Mouse (Mus musculus) megakaryocyte, embryonic 14.5 days (primary cell): ENCODE data around the gene Gli3. TPM values are rescaled to one million over a fixed set of nuclear protein-coding genes. Genes with fewer than 3 reads are reported as not detected.

Experiments
- H3K27me3 ChIP-seq: replicated peaks from 2 replicates; pipeline ENCODE3; 2012; ENCODE audit warnings: inconsistent platforms
- H3K36me3 ChIP-seq: replicated peaks from 2 replicates; pipeline ENCODE3; 2012; ENCODE audit warnings: low read length, inconsistent platforms, mixed read lengths
- H3K4me1 ChIP-seq: 2 replicates; pipeline ENCODE4 v1.6.1; 2012; ENCODE audit warnings: inconsistent platforms
- H3K4me3 ChIP-seq: replicated peaks from 2 replicates; pipeline ENCODE3; 2012; ENCODE audit warnings: moderate library complexity, mild to moderate bottlenecking, inconsistent platforms
- H3K9me3 ChIP-seq: 2 replicates; pipeline ENCODE4 v1.6.1; 2012; ENCODE audit warnings: inconsistent platforms
- FLI1 ChIP-seq: IDR thresholded peaks from 2 replicates; pipeline ENCODE4 v1.6.1; 2012; ENCODE audit warnings: low read length, inconsistent platforms, mixed read lengths
- GATA1 ChIP-seq: IDR thresholded peaks from 3 replicates; pipeline ENCODE4 v1.6.1; 2012; ENCODE audit warnings: mixed read lengths, low read length, inconsistent platforms, borderline replicate concordance
- polyA plus RNA-seq: library from polyadenylated mRNA; stranded (reverse); fragments of >175 nt; gene quantifications from 2 replicates; pipeline ENCODE4 v1.2.3, GENCODE M21; 2012; ENCODE audit warnings: low replicate concordance; ENCODE audit not compliant: insufficient read depth

Gli3 gene
- polyA plus RNA-seq, 1 experiment = not detected

GRCm38 (mm10) chr13:15546258-15546657 is 83.2 kb downstream of the Gli3 start:
- Histone ChIP-seq H3K9me3 (no peaks in the 10 kb centered on the region), H3K4me3 (no peak overlapping the region)
- TF ChIP-seq FLI1 (no peak), GATA1 (no peak)

GRCm38 (mm10) chr13:15549466-15549865 is 86.4 kb downstream of the Gli3 start:
- Histone ChIP-seq H3K4me3 (no peak overlapping the region), H3K4me1 (peaks cover 4% of the 10 kb centered on the region; the same call in 1 of the 2 replicates)
- TF ChIP-seq GATA1 = no peak
- no peak for TF ChIP-seq FLI1

More at GRCm38 (mm10) chr13:15546258-15546657, 83.2 kb downstream of the Gli3 start:
- peaks cover 4% of the 10 kb centered on the region; the same call in 1 of the 2 replicates for H3K4me1 ChIP-seq
- no peaks in the 10 kb centered on the region for H3K36me3 ChIP-seq
- peaks cover 2% of the 10 kb centered on the region for H3K27me3 ChIP-seq

DNA sequence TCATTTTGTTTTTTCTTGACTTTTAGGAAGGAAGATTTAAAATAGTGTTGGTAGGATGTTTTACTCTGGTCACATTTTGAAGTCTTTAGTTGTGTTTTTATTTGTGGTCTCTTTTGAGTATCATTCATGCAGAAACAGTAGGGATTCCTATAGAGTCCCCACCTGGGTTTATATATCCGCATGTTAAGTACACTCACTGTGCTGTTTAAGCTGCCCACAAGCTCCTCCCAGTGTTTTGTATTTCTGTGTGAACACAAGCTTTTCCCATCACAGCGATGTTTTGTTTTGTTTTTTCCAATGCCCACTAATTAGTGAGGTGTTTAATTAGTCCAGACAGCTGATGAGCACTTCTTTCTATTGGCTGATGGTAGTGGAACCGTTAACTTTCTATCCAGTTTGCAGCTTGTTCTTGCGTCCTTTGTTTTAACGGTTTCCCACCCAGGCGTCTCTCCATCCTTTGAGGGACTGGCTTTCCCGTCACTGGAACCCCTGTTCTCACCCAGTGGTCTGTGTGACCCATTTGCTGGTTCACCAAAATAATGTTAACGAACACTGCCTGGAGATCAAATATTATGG is 87.1 kb downstream of the Gli3 start:
- Histone ChIP-seq H3K4me3 (no peak overlapping the region), H3K4me1 (peaks cover 4% of the 10 kb centered on the region; the same call in 1 of the 2 replicates), H3K9me3 (no peaks in the 10 kb centered on the region), H3K36me3 (no peaks in the 10 kb centered on the region), H3K27me3 (no peaks in the 10 kb centered on the region)
- no peak for TF ChIP-seq FLI1
- no peak for TF ChIP-seq GATA1

More at GRCm38 (mm10) chr13:15549466-15549865, 86.4 kb downstream of the Gli3 start:
- no peaks in the 10 kb centered on the region for H3K36me3 ChIP-seq
- H3K9me3 ChIP-seq = no peaks in the 10 kb centered on the region
- no peaks in the 10 kb centered on the region for H3K27me3 ChIP-seq

DNA sequence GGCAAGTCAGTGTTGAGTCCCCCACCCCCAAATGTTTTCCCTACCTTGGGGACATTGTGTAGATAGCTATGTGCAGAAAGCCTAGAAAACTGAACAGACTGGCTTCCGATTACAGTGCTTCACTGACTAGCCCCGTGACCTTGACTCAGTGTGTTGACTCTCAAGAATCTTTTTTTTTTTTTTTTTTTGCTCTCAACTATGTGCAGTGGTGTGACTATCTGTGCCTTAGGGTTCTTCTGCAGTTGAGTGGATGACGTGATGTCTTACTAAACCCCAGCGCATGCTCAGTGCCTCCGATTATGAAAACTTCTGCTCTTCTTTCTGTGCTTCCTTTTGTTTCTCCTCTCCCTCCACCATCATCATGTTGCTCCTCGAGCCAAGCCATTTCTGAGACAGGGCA is 87.7 kb downstream of the Gli3 start:
- H3K27me3 ChIP-seq = no peaks in the 10 kb centered on the region
- no peaks in the 10 kb centered on the region for H3K9me3 ChIP-seq
- peaks cover 4% of the 10 kb centered on the region; the same call in 1 of the 2 replicates for H3K4me1 ChIP-seq
- no peak overlapping the region for H3K4me3 ChIP-seq
- TF ChIP-seq FLI1 (no peak), GATA1 (no peak)
- no peaks in the 10 kb centered on the region for H3K36me3 ChIP-seq

- H3K4me3 ChIP-seq = no peak overlapping the region
- H3K27me3 ChIP-seq = no peaks in the 10 kb centered on the region
- H3K36me3 ChIP-seq = no peaks in the 10 kb centered on the region
- TF ChIP-seq FLI1 (no peak), GATA1 (no peak)
- peaks cover 11% of the 10 kb centered on the region for H3K4me1 ChIP-seq
- H3K9me3 ChIP-seq = no peaks in the 10 kb centered on the region
Measured at GRCm38 (mm10) chr13:15552009-15552408, 89.0 kb downstream of the Gli3 start.

DNA sequence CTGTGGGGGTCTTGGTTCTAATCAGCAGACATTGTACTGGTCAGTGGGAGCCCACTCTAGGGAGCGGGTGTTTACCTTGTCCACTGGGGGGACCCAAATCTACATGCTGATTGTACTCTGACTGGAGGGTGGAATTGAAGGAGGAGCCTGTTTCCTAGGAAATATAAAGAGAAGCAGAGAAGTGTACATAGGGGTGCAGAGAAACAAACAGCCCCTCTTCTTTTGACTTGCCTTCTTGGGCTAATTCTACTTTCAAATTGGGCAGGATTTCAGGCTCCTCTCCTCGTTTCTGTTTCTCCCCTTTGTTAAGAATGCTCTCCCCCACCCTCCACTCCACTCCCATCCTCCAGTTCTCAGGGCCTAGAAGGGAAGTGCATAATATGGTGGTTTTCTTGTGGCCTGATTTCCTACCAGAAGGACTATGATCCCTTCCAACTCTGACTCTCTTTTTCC is 93.6 kb downstream of the Gli3 start:
- H3K36me3 ChIP-seq = no peaks in the 10 kb centered on the region
- peaks cover 26% of the 10 kb centered on the region for H3K4me1 ChIP-seq
- TF ChIP-seq FLI1 (no peak), GATA1 (no peak)
- H3K27me3 ChIP-seq = no peaks in the 10 kb centered on the region
- no peak overlapping the region for H3K4me3 ChIP-seq
- H3K9me3 ChIP-seq = no peaks in the 10 kb centered on the region

- H3K27me3 ChIP-seq = no peaks in the 10 kb centered on the region
- H3K9me3 ChIP-seq = peaks cover 3% of the 10 kb centered on the region; the same call in 1 of the 2 replicates
- no peaks in the 10 kb centered on the region for H3K36me3 ChIP-seq
- H3K4me1 ChIP-seq = peaks cover 33% of the 10 kb centered on the region
- no peak for TF ChIP-seq FLI1
- no peak for TF ChIP-seq GATA1
- no peak overlapping the region for H3K4me3 ChIP-seq
Measured at GRCm38 (mm10) chr13:15561441-15561840, 98.4 kb downstream of the Gli3 start.

DNA sequence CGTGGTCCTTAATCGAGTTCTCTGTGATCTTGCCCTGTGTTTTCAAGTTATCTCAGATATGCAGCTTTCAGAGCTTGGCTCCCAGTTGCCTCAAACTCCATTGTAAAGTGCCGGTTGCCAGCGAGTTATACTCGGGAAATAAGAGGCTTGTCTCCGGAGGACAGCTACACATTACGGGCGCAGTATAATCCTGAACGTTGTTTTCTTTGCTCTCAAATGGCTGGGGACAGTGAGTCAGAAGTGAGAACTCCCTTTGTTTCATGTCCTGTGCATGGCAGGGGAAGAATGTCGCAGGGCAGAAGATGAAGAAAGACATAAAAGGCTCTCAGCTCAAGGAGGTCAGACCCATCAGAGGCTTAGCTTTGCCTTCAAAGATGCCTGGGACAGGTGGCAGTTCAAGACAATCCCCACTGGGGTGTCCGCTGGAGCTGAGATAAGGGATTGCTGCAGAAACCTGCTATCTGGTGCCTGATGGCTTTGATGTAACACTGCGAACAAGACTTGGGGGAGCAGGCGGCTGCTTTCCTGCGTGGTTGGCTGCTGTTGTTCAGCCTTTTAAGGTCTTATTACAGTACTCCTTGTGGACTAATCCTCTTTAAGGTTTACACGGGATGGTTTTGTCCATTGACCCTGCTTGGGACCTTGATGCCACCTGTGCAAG is 108.0 kb downstream of the Gli3 start:
- H3K9me3 ChIP-seq = peaks cover 2% of the 10 kb centered on the region; the same call in 1 of the 2 replicates
- peaks cover 11% of the 10 kb centered on the region for H3K4me1 ChIP-seq
- H3K36me3 ChIP-seq = no peaks in the 10 kb centered on the region
- TF ChIP-seq GATA1 (no peak), FLI1 (no peak)
- no peaks in the 10 kb centered on the region for H3K27me3 ChIP-seq
- no peak overlapping the region for H3K4me3 ChIP-seq

- peaks cover 2% of the 10 kb centered on the region for H3K4me1 ChIP-seq
- no peaks in the 10 kb centered on the region for H3K36me3 ChIP-seq
- no peak overlapping the region for H3K4me3 ChIP-seq
- no peaks in the 10 kb centered on the region for H3K27me3 ChIP-seq
- TF ChIP-seq FLI1 = no peak
- TF ChIP-seq GATA1 = no peak
- no peaks in the 10 kb centered on the region for H3K9me3 ChIP-seq
Measured at GRCm38 (mm10) chr13:15577133-15577917, 114.3 kb downstream of the Gli3 start.
